Mouse (Mus musculus): ENCODE measurements at regions not wholly inside any gene's neighbourhood (a gene's known extent, or its start where the extent isn't known, plus 50 kb on each side); places are given as distances from the start of the nearest gene placed in this dataset.

DNA sequence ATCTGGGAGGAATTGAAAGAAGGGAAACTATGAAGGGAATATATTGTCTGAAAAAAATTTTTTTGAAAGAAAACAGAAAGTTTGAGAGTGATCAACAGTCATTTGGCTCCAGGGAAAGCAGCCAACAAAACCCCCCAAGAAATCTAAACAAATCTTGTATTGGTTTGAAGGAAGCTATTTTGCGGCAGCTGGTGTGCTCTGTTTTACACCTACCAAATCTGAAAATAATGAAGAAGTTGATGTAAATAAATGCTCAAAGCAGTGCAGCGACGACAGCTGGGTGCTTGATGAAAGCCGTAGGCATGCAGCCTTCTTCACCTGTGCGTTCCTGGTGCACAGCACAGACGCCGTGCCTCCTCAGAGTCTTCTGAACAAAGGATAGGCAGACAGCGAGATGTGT lies 488.2 kb downstream of the Tmem132b start:
- in situ Hi-C loops (cut with MboI, MseI) = no loop called here

GRCm38 (mm10) chr5:126023906-126024305 lies 492.3 kb downstream of the Tmem132b start:
- in situ Hi-C loops (cut with MboI, MseI) = no loop called here

GRCm38 (mm10) chr5:126034846-126035245 lies 503.3 kb downstream of the Tmem132b start:
- in situ Hi-C loops (cut with MboI, MseI) = no loop called here

GRCm38 (mm10) chr5:126036686-126037085 lies 505.1 kb downstream of the Tmem132b start:
- in situ Hi-C loops (cut with MboI, MseI) = no loop called here

GRCm38 (mm10) chr5:126045761-126046160 lies 514.2 kb downstream of the Tmem132b start:
- in situ Hi-C loops (cut with MboI, MseI) = no loop called here

- in situ Hi-C loops (cut with MboI, MseI) = no loop called here
Observed at GRCm38 (mm10) chr5:126063644-126064043, 532.1 kb downstream of the Tmem132b start.

DNA sequence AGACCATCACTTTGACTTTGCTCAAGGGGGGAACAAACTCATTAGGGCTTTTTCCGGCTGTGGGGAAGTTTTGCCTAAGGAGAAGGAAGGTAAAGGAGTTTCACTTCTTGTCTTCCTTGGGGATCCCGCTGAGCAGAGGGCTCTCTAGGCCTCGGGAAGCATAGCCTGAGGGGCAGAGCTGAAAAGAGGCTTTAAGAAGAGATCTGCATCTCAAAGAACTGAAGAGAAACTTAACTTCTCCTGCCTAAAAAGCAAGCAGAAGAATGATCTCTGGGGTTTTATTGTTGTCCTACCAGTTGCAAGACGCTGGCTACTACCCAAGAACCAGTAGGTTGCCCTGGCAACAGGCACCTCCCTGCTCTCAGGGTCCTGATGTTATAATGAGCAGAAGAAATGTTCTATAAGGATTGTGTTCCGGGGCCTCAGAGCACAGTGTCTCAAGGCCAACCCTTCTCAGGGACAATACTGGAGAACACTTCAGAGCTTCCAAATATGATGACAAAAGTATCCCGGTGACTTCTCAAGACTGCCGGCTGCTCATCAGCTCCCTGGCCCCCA lies 547.8 kb downstream of the Tmem132b start:
- in situ Hi-C loops (cut with MboI, MseI) = no loop called here

DNA sequence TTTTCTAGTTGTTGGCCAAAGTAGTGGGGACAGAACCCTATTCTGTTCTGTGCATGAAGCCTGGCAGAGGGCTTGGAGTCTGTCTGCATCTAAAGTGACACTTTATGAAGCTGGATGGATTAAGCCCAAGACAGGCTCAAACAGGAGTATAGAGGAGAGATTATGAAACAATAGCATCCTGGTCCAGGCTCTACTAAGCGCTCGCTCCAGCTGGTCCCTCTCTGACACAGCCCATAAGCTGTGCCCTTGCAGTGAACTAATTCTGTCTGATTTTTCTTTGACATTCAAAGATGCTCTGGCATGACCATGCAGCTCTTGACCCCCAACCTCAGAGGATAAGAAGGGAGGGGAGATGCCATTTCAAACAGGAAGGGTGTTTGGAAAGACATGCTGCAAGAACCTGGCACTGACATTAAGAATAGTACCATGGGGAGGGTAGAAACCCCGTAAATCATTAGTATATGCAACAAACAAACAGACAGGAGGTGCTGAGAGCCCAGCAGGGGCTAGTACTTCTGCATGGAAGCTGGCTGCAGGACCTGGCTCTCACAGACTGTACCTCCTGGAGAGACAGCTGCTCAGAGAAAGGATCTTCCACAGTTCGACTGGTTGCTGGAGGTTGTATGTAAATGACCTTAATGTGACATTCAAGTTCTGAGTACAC lies 556.8 kb downstream of the Tmem132b start:
- in situ Hi-C loops (cut with MboI, MseI) = no loop called here

GRCm38 (mm10) chr5:126093196-126093595 lies 561.6 kb downstream of the Tmem132b start:
- in situ Hi-C loops (cut with MboI, MseI) = loop anchor here (10.0 kb wide), 1 partner anchor 932 kb away; no protein-coding TSS in a partner anchor

DNA sequence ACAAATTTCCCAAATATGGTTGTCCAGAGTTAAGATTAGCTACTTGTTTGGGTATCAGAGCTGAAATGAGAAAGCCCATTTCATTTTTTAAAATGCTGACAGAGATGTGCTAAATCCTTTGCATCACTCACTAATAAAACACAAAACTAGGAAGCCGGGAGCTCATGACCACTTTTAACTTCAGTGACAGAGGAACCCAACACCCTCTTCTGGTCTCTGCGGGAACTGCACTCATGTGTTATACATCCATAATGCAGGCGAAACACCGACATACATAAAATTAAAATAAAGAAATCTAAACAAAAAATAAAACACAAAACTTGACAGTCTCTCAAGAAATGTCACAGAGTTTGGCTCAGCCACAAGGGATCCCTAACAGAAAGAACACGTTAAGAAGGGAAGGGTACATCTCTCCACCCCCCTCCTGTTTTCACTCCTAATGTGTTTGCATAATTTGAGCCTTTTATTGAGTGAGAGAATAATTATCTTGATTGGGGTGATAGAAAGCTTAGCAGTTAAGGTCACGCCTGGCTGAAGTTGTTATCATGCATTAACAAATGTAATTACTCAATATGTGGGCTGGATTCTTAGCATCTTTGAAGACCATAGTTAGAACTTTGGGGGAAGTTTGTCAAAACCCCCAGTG lies 565.2 kb downstream of the Tmem132b start:
- in situ Hi-C loops (cut with MboI, MseI) = loop anchor here (10.0 kb wide), 1 partner anchor 928 kb away; no protein-coding TSS in a partner anchor

GRCm38 (mm10) chr5:126097262-126097628 lies 565.7 kb downstream of the Tmem132b start:
- in situ Hi-C loops (cut with MboI, MseI) = loop anchor here (10.0 kb wide), 1 partner anchor 928 kb away; no protein-coding TSS in a partner anchor

- in situ Hi-C loops (cut with MboI, MseI) = loop anchor here (10.0 kb wide), 1 partner anchor 926 kb away; no protein-coding TSS in a partner anchor
Observed at GRCm38 (mm10) chr5:126098433-126098832, 566.9 kb downstream of the Tmem132b start.

- in situ Hi-C loops (cut with MboI, MseI) = loop anchor here (10.0 kb wide), 1 partner anchor 925 kb away; no protein-coding TSS in a partner anchor
Observed at GRCm38 (mm10) chr5:126099931-126100330, 568.4 kb downstream of the Tmem132b start.

DNA sequence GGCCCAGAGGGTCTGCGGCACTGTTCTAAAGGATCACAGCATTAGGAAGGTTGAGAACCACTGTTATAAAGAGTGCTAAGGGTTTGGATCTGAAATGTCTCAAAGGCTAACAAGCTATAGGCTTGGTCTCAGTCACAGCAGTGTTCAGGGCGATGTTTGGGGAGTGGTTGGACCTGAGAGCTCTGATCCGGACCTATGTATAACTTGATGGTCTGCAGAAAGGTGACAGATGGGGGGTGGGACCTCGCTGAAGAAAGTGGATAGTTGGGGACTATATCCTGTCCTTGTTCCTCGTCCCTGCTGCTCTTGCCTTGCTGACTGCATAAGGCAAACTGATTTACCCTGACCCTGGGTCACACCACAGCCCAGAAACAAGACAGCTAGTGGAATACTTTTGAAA lies 572.9 kb downstream of the Tmem132b start:
- in situ Hi-C loops (cut with MboI, MseI) = no loop called here

DNA sequence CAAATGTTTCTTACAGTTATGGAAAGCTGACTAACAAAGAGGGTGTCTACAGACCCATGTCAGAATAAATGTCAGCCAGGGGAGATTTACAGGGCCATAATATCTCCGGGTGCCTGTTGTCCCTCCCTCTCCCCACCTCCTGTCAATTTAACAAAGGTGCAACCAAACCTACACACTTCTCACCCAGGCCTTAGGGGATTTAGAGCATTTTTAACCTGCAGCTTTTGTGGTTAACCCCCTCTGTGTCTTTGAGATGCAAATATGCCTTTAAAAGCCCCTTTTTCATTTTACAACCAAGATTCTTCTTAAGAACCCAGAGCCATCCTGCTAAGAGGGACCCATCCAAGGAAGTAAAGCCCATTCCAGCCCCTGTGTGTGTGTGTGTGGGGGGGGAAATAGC lies 573.3 kb downstream of the Tmem132b start:
- in situ Hi-C loops (cut with MboI, MseI) = no loop called here

DNA sequence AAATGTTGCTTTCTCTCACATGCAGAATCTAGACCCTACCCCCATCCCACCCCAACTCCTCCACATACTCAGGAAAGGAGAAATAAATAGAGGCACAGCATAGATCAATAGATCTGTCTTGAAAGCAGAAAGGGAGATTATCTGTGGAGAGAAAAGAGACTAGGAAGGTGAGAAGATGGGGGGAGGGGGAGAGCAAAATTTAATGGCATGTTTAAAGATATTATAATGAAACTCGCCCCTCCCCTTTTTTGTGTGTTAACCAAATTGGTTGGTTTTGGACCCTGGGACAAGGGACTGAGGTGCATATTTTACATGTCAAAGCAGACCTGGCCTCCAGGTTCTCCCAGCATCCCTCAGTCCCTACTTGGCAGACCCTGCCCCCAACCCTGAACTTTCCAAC lies 573.9 kb downstream of the Tmem132b start:
- in situ Hi-C loops (cut with MboI, MseI) = no loop called here

GRCm38 (mm10) chr5:126107020-126107419 lies 575.4 kb downstream of the Tmem132b start:
- in situ Hi-C loops (cut with MboI, MseI) = no loop called here

- in situ Hi-C loops (cut with MboI, MseI) = no loop called here
Observed at GRCm38 (mm10) chr5:126108837-126109236, 577.3 kb downstream of the Tmem132b start.

DNA sequence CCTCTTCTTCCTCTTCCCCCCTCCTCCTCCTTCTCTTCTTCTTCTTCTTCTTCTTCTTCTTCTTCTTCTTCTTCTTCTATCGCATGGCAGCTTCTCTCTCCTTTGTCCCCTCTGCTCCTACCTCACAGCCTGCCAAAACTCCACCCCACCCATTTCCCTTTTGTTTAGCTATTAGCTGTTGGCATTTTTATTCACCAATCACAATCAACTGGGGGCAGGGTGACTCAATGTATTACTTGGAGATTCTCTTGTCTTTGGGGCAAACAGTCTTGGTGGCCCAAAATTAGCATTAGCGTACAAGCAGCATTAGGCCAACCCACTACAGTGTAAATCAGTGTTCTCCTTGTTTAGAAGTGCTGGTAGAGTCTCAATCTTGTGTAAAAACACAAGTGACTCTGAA lies 585.7 kb downstream of the Tmem132b start:
- in situ Hi-C loops (cut with MboI, MseI) = no loop called here

DNA sequence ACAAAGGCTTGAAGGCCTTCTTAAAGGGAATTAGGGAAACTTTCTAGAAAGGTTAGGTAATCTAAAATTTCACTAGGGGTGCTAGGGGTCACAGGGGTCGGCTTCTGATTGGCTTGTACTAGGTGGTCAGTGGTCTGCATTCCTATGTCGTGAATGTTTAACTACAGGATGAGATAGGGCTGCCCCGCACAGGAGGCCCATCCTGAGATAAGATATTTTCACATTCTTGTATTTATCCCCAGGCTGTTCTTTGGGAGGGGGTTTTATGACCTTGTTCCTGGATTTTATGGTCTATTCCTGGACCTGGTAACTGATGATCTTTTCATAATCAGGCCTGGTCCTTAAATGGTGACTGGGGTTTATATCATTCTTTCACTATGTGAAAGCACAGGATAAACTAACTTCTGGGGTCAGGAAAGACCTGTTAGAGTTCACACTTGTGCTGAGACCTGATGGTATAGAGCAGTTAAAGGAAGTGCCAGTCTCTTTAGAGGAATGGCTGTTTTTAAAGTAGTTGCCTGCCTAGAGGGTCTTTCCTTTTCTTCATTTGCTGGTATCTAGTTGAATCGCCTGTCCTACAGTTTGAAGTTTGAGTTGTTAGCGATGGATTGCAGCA lies 586.4 kb downstream of the Tmem132b start:
- in situ Hi-C loops (cut with MboI, MseI) = no loop called here

DNA sequence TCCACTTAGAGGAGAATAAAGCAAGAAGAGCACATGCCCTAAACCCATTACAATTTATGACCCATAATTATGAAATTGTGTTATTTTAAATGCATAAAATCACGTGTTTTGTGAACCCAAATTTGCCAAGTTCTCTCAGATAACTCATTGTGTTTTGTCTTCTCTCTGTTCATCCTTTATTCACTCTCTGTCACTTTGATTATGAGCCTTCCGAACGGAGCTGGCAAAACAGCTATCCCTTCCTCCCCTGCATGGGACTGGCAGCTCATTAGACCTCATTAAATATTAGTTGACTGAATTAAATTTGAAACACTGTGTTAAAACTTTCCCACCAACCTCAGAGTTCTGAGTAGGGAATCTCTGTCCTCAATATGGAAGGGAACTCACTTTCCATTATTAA lies 587.2 kb downstream of the Tmem132b start:
- in situ Hi-C loops (cut with MboI, MseI) = no loop called here

GRCm38 (mm10) chr5:126123216-126123615 lies 591.6 kb downstream of the Tmem132b start:
- in situ Hi-C loops (cut with MboI, MseI) = no loop called here
